Comparison of ENCODE assay signal across 9 mouse cellular contexts in genomic region chr2:27773980-27774730, GRCm38 (mm10).
DNase-seq lines count a peak whose midpoint lies in the region; ATAC-seq and TF ChIP-seq lines count a peak whose summit lies in the region.
"Had no signal": no experiment of that assay in that cellular context is flagged by ENCODE, and none has a peak within 500 bp of the region (broad histone marks: within the 10 kb centered on the region; RNA-seq: fewer than 3 reads in every experiment).

No protein-coding gene starts in this region.

- H3K36me3 ChIP-seq in embryonic facial prominence, embryonic 10.5 days (replicated peaks), result no peaks in the 10 kb centered on the region
- no peaks in the 10 kb centered on the region for H3K36me3 ChIP-seq in heart, embryonic 16.5 days (ENCODE audit: control insufficient read depth, insufficient read depth)
- H3K36me3 ChIP-seq in limb, embryonic 15.5 days, result no peaks in the 10 kb centered on the region
- H3K36me3 ChIP-seq: neural tube, embryonic 12.5 days had no signal

- peaks cover 66% of the 10 kb centered on the region for H3K4me1 ChIP-seq in embryonic facial prominence, embryonic 10.5 days
- peaks cover 6% of the 10 kb centered on the region; the same call in 1 of the 2 replicates for H3K4me1 ChIP-seq in heart, embryonic 16.5 days (ENCODE audit: control insufficient read depth, insufficient read depth, low read length)
- peaks cover 75% of the 10 kb centered on the region for H3K4me1 ChIP-seq in limb, embryonic 15.5 days
- H3K4me1 ChIP-seq: neural tube, embryonic 12.5 days had no signal

- no peaks in the 10 kb centered on the region for H3K9me3 ChIP-seq in embryonic facial prominence, embryonic 10.5 days
- no peaks in the 10 kb centered on the region for H3K9me3 ChIP-seq in heart, embryonic 16.5 days (replicated peaks; ENCODE audit: control insufficient read depth, low read length)
- no peaks in the 10 kb centered on the region for H3K9me3 ChIP-seq in limb, embryonic 15.5 days
- H3K9me3 ChIP-seq: neural tube, embryonic 12.5 days had no signal

- no peak overlapping the region for H3K9ac ChIP-seq in heart, embryonic 16.5 days (ENCODE audit: low read length)
- H3K9ac ChIP-seq in limb, embryonic 15.5 days, result no peak overlapping the region
- H3K9ac ChIP-seq: neural tube, embryonic 12.5 days had no signal

- WGBS in embryonic facial prominence, embryonic 10.5 days, result 60% methylated on average over 24 of the region's 24 CpGs
- WGBS in heart, embryonic 16.5 days, result 57% methylated on average over 24 of the region's 24 CpGs
- WGBS in limb, embryonic 15.5 days, result 13% methylated on average over 24 of the region's 24 CpGs

- no peak for TF ChIP-seq CTCF in left cerebral cortex, adult 2 months (IDR thresholded peaks at IDR 0.05)

- peak overlapping the region; percentile 82 for H3K27ac ChIP-seq in embryonic facial prominence, embryonic 10.5 days (replicated peaks)
- peak overlapping the region; percentile 85 for H3K27ac ChIP-seq in heart, embryonic 16.5 days (ENCODE audit: low read length)
- peak overlapping the region; percentile 96 for H3K27ac ChIP-seq in limb, embryonic 15.5 days
- no peak overlapping the region for H3K27ac ChIP-seq in left cerebral cortex, adult 2 months
- H3K27ac ChIP-seq: neural tube, embryonic 12.5 days had no signal

- H3K4me2 ChIP-seq in heart, embryonic 16.5 days (ENCODE audit: low read depth, low read length), result no peak overlapping the region
- H3K4me2 ChIP-seq in limb, embryonic 15.5 days, result peak overlapping the region; percentile 5
- H3K4me2 ChIP-seq: neural tube, embryonic 12.5 days had no signal

- 0 out of 2 replicates have a peak overlapping the region, but pooled peaks have one; percentile 15 for H3K4me3 ChIP-seq in embryonic facial prominence, embryonic 10.5 days
- no peak overlapping the region for H3K4me3 ChIP-seq in heart, embryonic 16.5 days (ENCODE audit: low read length)
- H3K4me3 ChIP-seq in limb, embryonic 15.5 days, result no peak overlapping the region
- no peak overlapping the region for H3K4me3 ChIP-seq in left cerebral cortex, adult 2 months
- H3K4me3 ChIP-seq: neural tube, embryonic 12.5 days had no signal

- DNase-seq in MN1 (ENCODE audit: low spot score), result peak; percentile 53
- peak; percentile 73 for DNase-seq in embryonic facial prominence, embryonic 10.5 days (ENCODE audit: low spot score)
- DNase-seq in urinary bladder, postnatal 4 days (ENCODE audit: low spot score in 2 of 2), result peak; percentile 80 to 85
- DNase-seq in thymus, postnatal 0 days (ENCODE audit: low spot score), result no peak
- no peak for DNase-seq in left cerebral cortex, adult 2 months (ENCODE audit: extremely low spot score in 1 of 2, low spot score in 2 of 2)

- ATAC-seq in heart, embryonic 16.5 days (replicated peaks; ENCODE audit: extremely low read depth, insufficient read depth, low FRiP score), result peak; percentile 53
- ATAC-seq in limb, embryonic 15.5 days (ENCODE audit: insufficient number of reproducible peaks, low FRiP score, low TSS enrichment, low read depth), result peak; percentile 77
- no peak for ATAC-seq in erythroid progenitor cell, adult 5-6 weeks (replicated peaks; ENCODE audit: low FRiP score, poor library complexity, severe bottlenecking)

- intact Hi-C loops in left cerebral cortex, adult 2 months (cut with DNase I), result loop anchor here (2.0 to 5.0 kb wide), 4 partner anchors 113 to 428 kb away; partner anchors contain the start of gene Col5a1

- no peaks in the 10 kb centered on the region for H3K27me3 ChIP-seq in embryonic facial prominence, embryonic 10.5 days (replicated peaks; ENCODE audit: low read depth, poor library complexity, severe bottlenecking)
- no peaks in the 10 kb centered on the region for H3K27me3 ChIP-seq in heart, embryonic 16.5 days (ENCODE audit: control insufficient read depth, insufficient read depth, low read length)
- H3K27me3 ChIP-seq in limb, embryonic 15.5 days, result no peaks in the 10 kb centered on the region
- H3K27me3 ChIP-seq: neural tube, embryonic 12.5 days had no signal

Comparison
In these comparisons a context has a peak if more than half of its experiments do, and no peak if none do; other contexts are left out.
1. DNase-seq: peak in MN1 (single experiment), embryonic facial prominence, embryonic 10.5 days (single experiment) and urinary bladder, postnatal 4 days (2 of 2); none in thymus, postnatal 0 days (single experiment) and left cerebral cortex, adult 2 months (0 of 2).